22 mouse cellular contexts compared by ENCODE assay signal in genomic region chr2:60044540-60044939, GRCm38 (mm10).
DNase-seq lines count a peak whose midpoint lies in the region; ATAC-seq lines count a peak whose summit lies in the region.
"Had no signal": no experiment of that assay in that cellular context is flagged by ENCODE, and none has a peak within 500 bp of the region (broad histone marks: within the 10 kb centered on the region; RNA-seq: fewer than 3 reads in every experiment).

No protein-coding gene starts in this region.

- no peaks in the 10 kb centered on the region for H3K4me1 ChIP-seq in limb, embryonic 11.5 days (ENCODE audit: control insufficient read depth, insufficient read depth, low read length)
- H3K4me1 ChIP-seq in limb, embryonic 10.5 days = peaks cover 8% of the 10 kb centered on the region
- H3K4me1 ChIP-seq in kidney, embryonic 16.5 days (ENCODE audit: insufficient read depth, low read length) = no peaks in the 10 kb centered on the region
- H3K4me1 ChIP-seq: embryonic facial prominence, embryonic 12.5 days had no signal

- ATAC-seq in limb, embryonic 11.5 days (ENCODE audit: insufficient number of reproducible peaks, low FRiP score, low TSS enrichment, low read depth) = no peak
- no peak for ATAC-seq in kidney, embryonic 16.5 days (ENCODE audit: low FRiP score, low TSS enrichment)
- ATAC-seq: forebrain, postnatal 0 days had no signal

- WGBS in limb, embryonic 11.5 days = 78% methylated on average over 2 of the region's 2 CpGs
- 71% methylated on average over 2 of the region's 2 CpGs for WGBS in limb, embryonic 10.5 days
- WGBS in kidney, embryonic 16.5 days = 78% methylated on average over 2 of the region's 2 CpGs

- H3K9ac ChIP-seq in limb, embryonic 11.5 days (ENCODE audit: low read length) = no peak overlapping the region
- no peak overlapping the region for H3K9ac ChIP-seq in kidney, embryonic 16.5 days (replicated peaks; ENCODE audit: low read length)
- H3K9ac ChIP-seq: embryonic facial prominence, embryonic 12.5 days; forebrain, postnatal 0 days; hindbrain, embryonic 15.5 days; neural tube, embryonic 12.5 days had no signal

- H3K9me3 ChIP-seq in limb, embryonic 11.5 days (ENCODE audit: control insufficient read depth, low read length) = no peaks in the 10 kb centered on the region
- H3K9me3 ChIP-seq in limb, embryonic 10.5 days (replicated peaks) = no peaks in the 10 kb centered on the region
- no peaks in the 10 kb centered on the region for H3K9me3 ChIP-seq in kidney, embryonic 16.5 days (ENCODE audit: low read length)
- H3K9me3 ChIP-seq: embryonic facial prominence, embryonic 12.5 days; hindbrain, embryonic 15.5 days; megakaryocyte, embryonic 14.5 days; neural tube, embryonic 12.5 days had no signal

- H3K27ac ChIP-seq in limb, embryonic 11.5 days (replicated peaks; ENCODE audit: low read depth, low read length) = no peak overlapping the region
- H3K27ac ChIP-seq in limb, embryonic 10.5 days = no peak overlapping the region
- no peak overlapping the region for H3K27ac ChIP-seq in kidney, embryonic 16.5 days (ENCODE audit: low read length)
- H3K27ac ChIP-seq: embryonic facial prominence, embryonic 12.5 days; hindbrain, embryonic 15.5 days; layer of hippocampus, adult 2 months; neural tube, embryonic 12.5 days had no signal

- H3K27me3 ChIP-seq in limb, embryonic 11.5 days (ENCODE audit: control insufficient read depth, insufficient read depth, low read length) = no peaks in the 10 kb centered on the region
- no peaks in the 10 kb centered on the region for H3K27me3 ChIP-seq in limb, embryonic 10.5 days (ENCODE audit: low read depth, poor library complexity, severe bottlenecking)
- no peaks in the 10 kb centered on the region for H3K27me3 ChIP-seq in kidney, embryonic 16.5 days (ENCODE audit: insufficient read depth, low read length)
- H3K27me3 ChIP-seq: embryonic facial prominence, embryonic 12.5 days; hindbrain, embryonic 15.5 days; megakaryocyte, embryonic 14.5 days; neural tube, embryonic 12.5 days had no signal

- peak; percentile 7 for DNase-seq in limb, embryonic 11.5 days (ENCODE audit: low spot score)
- DNase-seq in limb, embryonic 10.5 days (ENCODE audit: low spot score) = no peak
- peak; percentile 30 for DNase-seq in 3T3-L1 (ENCODE audit: low read depth, low spot score)
- DNase-seq in 416B (ENCODE audit: low read depth) = peak; percentile 44
- peak; percentile 71 for DNase-seq in R1 (ENCODE audit: low read depth, low spot score)
- DNase-seq in left cerebral cortex, postnatal 4 days = no peak
- DNase-seq in frontal cortex, adult 2 months (ENCODE audit: extremely low spot score in 1 of 2, low spot score in 1 of 2) = no peak
- DNase-seq: adrenal gland, adult 2 months; cerebellum, adult 11-12 months; cerebellum, postnatal 14 days; forebrain, postnatal 0 days; heart, postnatal 4 days; kidney, adult 18-20 months; kidney, postnatal 25 days; midbrain, embryonic 14.5 days; right cerebral cortex, postnatal 14 days had no signal

- no peak overlapping the region for H3K4me2 ChIP-seq in limb, embryonic 11.5 days (ENCODE audit: low read depth, severe bottlenecking)
- no peak overlapping the region for H3K4me2 ChIP-seq in kidney, embryonic 16.5 days (replicated peaks; ENCODE audit: low read depth, low read length)
- H3K4me2 ChIP-seq: embryonic facial prominence, embryonic 12.5 days; hindbrain, embryonic 15.5 days; neural tube, embryonic 12.5 days had no signal

- intact Hi-C loops in left cerebral cortex, postnatal 4 days (cut with DNase I) = no loop called here

- no peaks in the 10 kb centered on the region for H3K36me3 ChIP-seq in limb, embryonic 11.5 days (ENCODE audit: control insufficient read depth, insufficient read depth, low read length)
- 0 out of 2 replicates have a peak, but pooled peaks cover 8% of the 10 kb centered on the region for H3K36me3 ChIP-seq in limb, embryonic 10.5 days
- H3K36me3 ChIP-seq in kidney, embryonic 16.5 days (ENCODE audit: insufficient read depth, low read length) = no peaks in the 10 kb centered on the region
- H3K36me3 ChIP-seq: embryonic facial prominence, embryonic 12.5 days; hindbrain, embryonic 15.5 days; neural tube, embryonic 12.5 days had no signal

- no peak overlapping the region for H3K4me3 ChIP-seq in limb, embryonic 11.5 days (ENCODE audit: low read depth, low read length)
- no peak overlapping the region for H3K4me3 ChIP-seq in limb, embryonic 10.5 days
- H3K4me3 ChIP-seq in kidney, embryonic 16.5 days (ENCODE audit: low read length) = no peak overlapping the region
- H3K4me3 ChIP-seq: embryonic facial prominence, embryonic 12.5 days; hindbrain, embryonic 15.5 days; layer of hippocampus, adult 2 months; megakaryocyte, embryonic 14.5 days; neural tube, embryonic 12.5 days had no signal

Comparison
In these comparisons a context has a peak if more than half of its experiments do, and no peak if none do; other contexts are left out.
1. DNase-seq: peak in limb, embryonic 11.5 days (single experiment), 3T3-L1 (single experiment), 416B (single experiment) and R1 (single experiment); none in limb, embryonic 10.5 days (single experiment), left cerebral cortex, postnatal 4 days (single experiment) and frontal cortex, adult 2 months (0 of 2).